Mouse (Mus musculus): ENCODE measurements at regions not wholly inside any gene's neighbourhood (a gene's known extent, or its start where the extent isn't known, plus 50 kb on each side); places are given as distances from the start of the nearest gene placed in this dataset.

GRCm38 (mm10) chr6:127355112-127355511 is 91.5 kb upstream of the Parp11 start:
- no peaks in the 10 kb centered on the region for H3K36me3 ChIP-seq (replicated peaks; ENCODE audit: control insufficient read depth, insufficient read depth)
- H3K27ac ChIP-seq, result no peak overlapping the region
- no peaks in the 10 kb centered on the region for H3K4me1 ChIP-seq (replicated peaks; ENCODE audit: control insufficient read depth, insufficient read depth, low read length)
- no peak overlapping the region for H3K4me3 ChIP-seq (replicated peaks; ENCODE audit: low read length)
- H3K9ac ChIP-seq, result no peak overlapping the region
- H3K9me3 ChIP-seq (ENCODE audit: control insufficient read depth, low read length), result no peaks in the 10 kb centered on the region
- H3K4me2 ChIP-seq (replicated peaks), result no peak overlapping the region
- ATAC-seq (ENCODE audit: low FRiP score), result no peak
- H3K27me3 ChIP-seq (ENCODE audit: control insufficient read depth, insufficient read depth, low read length), result no peaks in the 10 kb centered on the region
- WGBS, result 86% methylated on average over 6 of the region's 6 CpGs
- no peak for DNase-seq (ENCODE audit: low spot score)

- DNase-seq (ENCODE audit: low spot score), result no peak
- no peak overlapping the region for H3K4me3 ChIP-seq (replicated peaks; ENCODE audit: low read length)
- WGBS, result 81% methylated on average over 8 of the region's 8 CpGs
Observed at GRCm38 (mm10) chr6:127356442-127356841, 90.2 kb upstream of the Parp11 start.

DNA sequence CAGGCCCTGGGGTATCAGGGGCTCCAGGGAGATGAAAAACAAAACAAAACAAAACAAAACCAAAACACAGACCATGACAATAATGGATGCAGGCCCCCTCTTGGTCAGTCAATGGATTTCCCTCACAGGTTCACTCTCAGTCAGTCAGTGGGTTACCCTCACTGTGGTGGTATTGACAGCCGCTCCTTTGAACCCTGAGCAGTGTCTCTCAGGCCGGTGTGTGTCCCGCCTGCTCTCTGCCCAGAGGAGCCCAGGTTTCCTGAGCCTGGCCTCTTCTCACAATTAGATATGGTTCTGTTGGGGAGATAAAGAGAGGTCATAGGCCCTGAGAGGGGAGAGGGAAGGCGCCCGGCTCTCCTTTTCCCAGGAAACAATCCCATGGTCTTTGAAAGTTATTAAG is 87.8 kb upstream of the Parp11 start:
- WGBS, result 18% methylated on average over 5 of the region's 5 CpGs
- H3K4me1 ChIP-seq (replicated peaks; ENCODE audit: control insufficient read depth, insufficient read depth, low read length), result no peaks in the 10 kb centered on the region
- no peak overlapping the region for H3K4me2 ChIP-seq (replicated peaks)
- no peak overlapping the region for H3K4me3 ChIP-seq (replicated peaks; ENCODE audit: low read length)
- H3K9ac ChIP-seq, result no peak overlapping the region
- no peak for DNase-seq (ENCODE audit: low spot score)
- no peaks in the 10 kb centered on the region for H3K9me3 ChIP-seq (ENCODE audit: control insufficient read depth, low read length)
- no peak for ATAC-seq (ENCODE audit: low FRiP score)
- H3K27ac ChIP-seq, result no peak overlapping the region
- H3K27me3 ChIP-seq (ENCODE audit: control insufficient read depth, insufficient read depth, low read length), result no peaks in the 10 kb centered on the region
- H3K36me3 ChIP-seq (replicated peaks; ENCODE audit: control insufficient read depth, insufficient read depth), result no peaks in the 10 kb centered on the region

More at GRCm38 (mm10) chr6:127356442-127356841, 90.2 kb upstream of the Parp11 start:
- Histone ChIP-seq H3K27ac (no peak overlapping the region), H3K36me3 (replicated peaks; ENCODE audit: control insufficient read depth, insufficient read depth) (no peaks in the 10 kb centered on the region), H3K9ac (no peak overlapping the region), H3K27me3 (ENCODE audit: control insufficient read depth, insufficient read depth, low read length) (no peaks in the 10 kb centered on the region), H3K9me3 (ENCODE audit: control insufficient read depth, low read length) (no peaks in the 10 kb centered on the region), H3K4me1 (replicated peaks; ENCODE audit: control insufficient read depth, insufficient read depth, low read length) (no peaks in the 10 kb centered on the region), H3K4me2 (replicated peaks) (no peak overlapping the region)
- ATAC-seq (ENCODE audit: low FRiP score), result no peak

DNA sequence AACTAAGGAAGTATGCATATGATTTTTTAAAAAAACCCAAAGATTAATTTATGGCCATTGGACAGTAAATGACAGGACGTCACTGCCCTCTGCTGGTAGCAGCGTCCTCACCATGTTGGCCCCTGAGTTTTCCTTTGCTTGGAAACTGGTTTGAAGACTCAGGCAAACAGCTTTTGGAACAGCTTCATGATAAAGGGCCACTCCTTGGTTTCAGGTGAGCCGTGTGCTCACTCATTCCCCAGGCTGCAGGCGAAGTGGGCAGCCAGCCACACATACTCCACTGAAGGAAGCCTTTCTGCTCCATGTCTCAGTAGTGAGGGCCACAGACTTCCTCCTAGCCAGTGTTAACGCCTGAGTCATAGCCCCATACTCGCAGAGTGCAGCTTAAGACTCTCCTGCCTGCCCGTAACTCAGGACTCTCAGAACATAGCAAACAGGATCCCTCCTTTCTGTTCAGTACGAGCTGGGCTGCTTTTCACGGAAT is 87.2 kb upstream of the Parp11 start:
- no peaks in the 10 kb centered on the region for H3K9me3 ChIP-seq (ENCODE audit: control insufficient read depth, low read length)
- H3K4me1 ChIP-seq (replicated peaks; ENCODE audit: control insufficient read depth, insufficient read depth, low read length), result no peaks in the 10 kb centered on the region
- H3K36me3 ChIP-seq (replicated peaks; ENCODE audit: control insufficient read depth, insufficient read depth), result no peaks in the 10 kb centered on the region
- no peaks in the 10 kb centered on the region for H3K27me3 ChIP-seq (ENCODE audit: control insufficient read depth, insufficient read depth, low read length)
- no peak overlapping the region for H3K9ac ChIP-seq
- H3K4me2 ChIP-seq (replicated peaks), result no peak overlapping the region
- WGBS, result 46% methylated on average over 9 of the region's 9 CpGs
- ATAC-seq (ENCODE audit: low FRiP score), result no peak
- DNase-seq (ENCODE audit: low spot score), result peak; percentile 78
- no peak overlapping the region for H3K4me3 ChIP-seq (replicated peaks; ENCODE audit: low read length)
- H3K27ac ChIP-seq, result no peak overlapping the region

DNA sequence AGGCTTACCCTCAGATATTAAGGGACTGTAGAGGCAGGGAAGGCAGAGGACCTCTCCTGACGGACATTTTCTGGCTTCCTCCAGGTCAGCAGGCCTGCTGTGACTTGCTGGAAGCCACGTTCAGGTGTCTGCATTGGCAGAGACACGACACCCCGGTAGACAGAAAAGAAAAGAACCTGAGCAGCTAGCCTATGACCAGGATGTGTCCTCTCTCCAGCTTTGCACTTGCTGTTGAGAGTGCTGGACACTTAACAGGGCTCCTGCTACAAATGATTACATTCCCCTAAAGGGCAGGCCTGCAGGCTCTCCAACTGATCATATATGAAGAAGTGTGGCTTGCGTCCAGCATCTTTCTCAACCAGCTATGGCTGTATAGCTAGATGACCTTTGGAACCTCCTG is 84.5 kb upstream of the Parp11 start:
- no peaks in the 10 kb centered on the region for H3K9me3 ChIP-seq (ENCODE audit: control insufficient read depth, low read length)
- no peak for ATAC-seq (ENCODE audit: low FRiP score)
- 77% methylated on average over 5 of the region's 5 CpGs for WGBS

DNA sequence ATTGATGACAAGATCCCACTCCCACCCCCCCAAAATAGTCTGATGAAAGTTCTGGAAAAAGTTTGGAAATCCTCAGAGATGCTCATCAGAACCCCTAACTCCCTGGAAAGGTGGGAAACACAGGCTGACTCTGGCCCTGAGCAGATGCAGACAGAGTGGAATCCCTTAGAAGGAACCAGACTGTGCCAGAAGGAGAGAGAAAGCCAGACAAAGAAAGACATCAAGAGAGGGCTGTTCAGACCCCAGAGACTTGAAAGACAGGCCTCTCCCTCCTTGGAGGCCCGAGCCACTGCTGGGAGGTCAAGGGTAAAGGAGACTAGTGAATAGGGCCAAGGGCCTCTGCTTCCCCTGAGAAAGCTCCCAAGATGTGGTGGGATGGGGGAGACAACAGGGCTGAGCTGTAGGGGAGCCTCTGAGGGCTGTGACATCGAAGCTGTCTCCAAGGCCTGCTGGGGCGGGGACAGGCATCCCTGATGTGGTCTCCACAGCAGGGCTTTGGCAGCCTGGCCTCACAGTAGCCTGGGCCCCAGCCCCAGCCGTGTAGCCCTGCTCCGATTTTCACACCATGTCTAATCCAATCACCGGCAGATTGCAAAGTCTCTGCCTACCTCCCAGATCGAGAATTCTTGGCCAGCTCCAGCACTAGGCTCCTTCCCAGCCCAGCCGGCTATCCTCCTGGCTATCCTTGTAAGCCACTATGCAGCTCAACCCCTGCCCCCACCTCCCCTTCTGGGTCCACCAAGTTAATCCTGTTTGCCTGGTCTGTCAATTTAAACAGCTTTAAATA is 83.5 kb upstream of the Parp11 start:
- H3K27ac ChIP-seq, result no peak overlapping the region
- DNase-seq (ENCODE audit: low spot score), result peak; percentile 62
- WGBS, result 5% methylated on average over 8 of the region's 8 CpGs
- no peak overlapping the region for H3K9ac ChIP-seq
- H3K4me3 ChIP-seq (replicated peaks; ENCODE audit: low read length), result no peak overlapping the region
- no peaks in the 10 kb centered on the region for H3K9me3 ChIP-seq (ENCODE audit: control insufficient read depth, low read length)
- H3K36me3 ChIP-seq (replicated peaks; ENCODE audit: control insufficient read depth, insufficient read depth), result no peaks in the 10 kb centered on the region
- ATAC-seq (ENCODE audit: low FRiP score), result peak; percentile 91
- H3K4me1 ChIP-seq (replicated peaks; ENCODE audit: control insufficient read depth, insufficient read depth, low read length), result no peaks in the 10 kb centered on the region
- H3K4me2 ChIP-seq (replicated peaks), result no peak overlapping the region
- H3K27me3 ChIP-seq (ENCODE audit: control insufficient read depth, insufficient read depth, low read length), result no peaks in the 10 kb centered on the region

More for the DNA sequence above, 84.5 kb upstream of the Parp11 start:
- H3K27ac ChIP-seq, result no peak overlapping the region
- H3K4me2 ChIP-seq (replicated peaks), result no peak overlapping the region
- DNase-seq (ENCODE audit: low spot score), result no peak
- no peaks in the 10 kb centered on the region for H3K4me1 ChIP-seq (replicated peaks; ENCODE audit: control insufficient read depth, insufficient read depth, low read length)
- H3K4me3 ChIP-seq (replicated peaks; ENCODE audit: low read length), result no peak overlapping the region
- no peaks in the 10 kb centered on the region for H3K36me3 ChIP-seq (replicated peaks; ENCODE audit: control insufficient read depth, insufficient read depth)
- H3K27me3 ChIP-seq (ENCODE audit: control insufficient read depth, insufficient read depth, low read length), result no peaks in the 10 kb centered on the region
- H3K9ac ChIP-seq, result no peak overlapping the region

GRCm38 (mm10) chr6:127363871-127364590 is 82.6 kb upstream of the Parp11 start:
- Histone ChIP-seq H3K4me2 (replicated peaks) (no peak overlapping the region), H3K27me3 (ENCODE audit: control insufficient read depth, insufficient read depth, low read length) (no peaks in the 10 kb centered on the region), H3K9me3 (ENCODE audit: control insufficient read depth, low read length) (no peaks in the 10 kb centered on the region), H3K4me3 (replicated peaks; ENCODE audit: low read length) (no peak overlapping the region), H3K9ac (no peak overlapping the region), H3K36me3 (replicated peaks; ENCODE audit: control insufficient read depth, insufficient read depth) (no peaks in the 10 kb centered on the region), H3K27ac (no peak overlapping the region), H3K4me1 (replicated peaks; ENCODE audit: control insufficient read depth, insufficient read depth, low read length) (no peaks in the 10 kb centered on the region)
- 31% methylated on average over 7 of the region's 7 CpGs for WGBS
- DNase-seq (ENCODE audit: low spot score) (no peak), ATAC-seq (ENCODE audit: low FRiP score) (0 out of 2 replicates have a peak, but pooled peaks have one; percentile 1)

DNA sequence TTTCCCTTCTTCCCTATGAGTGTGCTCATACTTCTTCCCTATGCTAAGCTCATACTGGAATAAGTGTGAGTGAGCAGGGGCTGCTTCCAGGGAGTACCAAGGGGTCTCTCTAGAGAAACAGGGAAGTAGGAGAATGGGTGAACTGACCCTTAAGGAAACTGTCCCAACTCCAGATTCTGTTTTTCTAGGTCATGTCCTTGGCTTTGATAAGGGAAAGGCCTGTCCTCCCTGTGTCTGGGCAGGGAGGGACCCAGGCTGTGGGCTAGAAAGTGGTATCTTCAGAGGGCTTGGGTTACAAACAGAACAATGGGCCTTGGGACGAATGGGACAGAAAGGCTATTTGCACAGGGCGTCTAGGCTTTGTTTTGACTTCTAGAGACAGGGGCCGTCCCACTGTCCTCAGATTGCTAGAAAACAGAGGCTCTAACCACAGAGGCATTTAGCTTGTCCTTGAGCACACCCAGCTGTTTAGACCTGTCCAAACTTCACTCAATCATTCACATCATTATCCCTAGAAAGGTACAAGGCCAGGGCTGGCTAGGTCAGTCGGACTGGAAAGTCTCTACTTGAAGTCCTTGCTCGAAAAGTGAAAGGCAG is 82.0 kb upstream of the Parp11 start:
- Histone ChIP-seq H3K27me3 (ENCODE audit: control insufficient read depth, insufficient read depth, low read length) (no peaks in the 10 kb centered on the region), H3K4me3 (replicated peaks; ENCODE audit: low read length) (no peak overlapping the region), H3K27ac (no peak overlapping the region), H3K9ac (no peak overlapping the region), H3K36me3 (replicated peaks; ENCODE audit: control insufficient read depth, insufficient read depth) (no peaks in the 10 kb centered on the region), H3K9me3 (ENCODE audit: control insufficient read depth, low read length) (no peaks in the 10 kb centered on the region), H3K4me1 (replicated peaks; ENCODE audit: control insufficient read depth, insufficient read depth, low read length) (no peaks in the 10 kb centered on the region), H3K4me2 (replicated peaks) (no peak overlapping the region)
- ATAC-seq (ENCODE audit: low FRiP score) (no peak), DNase-seq (ENCODE audit: low spot score) (no peak)
- 30% methylated on average over 5 of the region's 5 CpGs for WGBS

DNA sequence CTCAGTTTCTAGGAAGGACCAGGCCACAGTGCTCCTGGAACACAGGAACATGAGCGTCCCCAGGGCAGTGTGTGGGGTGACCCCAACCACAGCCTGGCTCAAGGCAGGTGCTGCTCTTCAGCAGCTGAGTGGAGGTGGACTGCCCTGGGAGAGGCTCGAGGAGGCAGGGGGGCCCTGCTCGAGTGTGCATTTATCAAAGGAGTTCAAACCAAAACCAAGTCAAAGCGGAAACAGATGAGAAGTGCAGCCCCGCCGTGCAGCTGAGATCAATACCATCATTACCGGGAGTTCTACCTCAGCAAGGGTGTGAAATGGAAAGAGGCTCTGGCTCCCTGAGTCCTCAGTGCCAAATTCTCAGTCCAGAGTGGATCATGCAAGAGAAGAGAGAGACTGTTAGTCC is 81.4 kb upstream of the Parp11 start:
- DNase-seq (ENCODE audit: low spot score), result no peak
- Histone ChIP-seq H3K27ac (no peak overlapping the region), H3K36me3 (replicated peaks; ENCODE audit: control insufficient read depth, insufficient read depth) (no peaks in the 10 kb centered on the region), H3K9me3 (ENCODE audit: control insufficient read depth, low read length) (no peaks in the 10 kb centered on the region), H3K27me3 (ENCODE audit: control insufficient read depth, insufficient read depth, low read length) (no peaks in the 10 kb centered on the region), H3K9ac (no peak overlapping the region), H3K4me2 (replicated peaks) (no peak overlapping the region), H3K4me1 (replicated peaks; ENCODE audit: control insufficient read depth, insufficient read depth, low read length) (no peaks in the 10 kb centered on the region), H3K4me3 (replicated peaks; ENCODE audit: low read length) (no peak overlapping the region)
- WGBS, result 65% methylated on average over 7 of the region's 7 CpGs
- ATAC-seq (ENCODE audit: low FRiP score), result no peak

Data from hindbrain, embryonic 14.5 days (tissue).